Mouse (Mus musculus): ENCODE data around the gene Ermard. TPM values are rescaled to one million over a fixed set of nuclear protein-coding genes. Genes with fewer than 3 reads are reported as not detected.
"Not testable (repeated sequence)": the region's sequence is repeated elsewhere in the genome, so short reads cannot be mapped to it uniquely, and the experiment has no call there.

The Ermard gene
- polyA plus RNA-seq, 1 experiment from 2014 or later: 71.3 TPM

DNA sequence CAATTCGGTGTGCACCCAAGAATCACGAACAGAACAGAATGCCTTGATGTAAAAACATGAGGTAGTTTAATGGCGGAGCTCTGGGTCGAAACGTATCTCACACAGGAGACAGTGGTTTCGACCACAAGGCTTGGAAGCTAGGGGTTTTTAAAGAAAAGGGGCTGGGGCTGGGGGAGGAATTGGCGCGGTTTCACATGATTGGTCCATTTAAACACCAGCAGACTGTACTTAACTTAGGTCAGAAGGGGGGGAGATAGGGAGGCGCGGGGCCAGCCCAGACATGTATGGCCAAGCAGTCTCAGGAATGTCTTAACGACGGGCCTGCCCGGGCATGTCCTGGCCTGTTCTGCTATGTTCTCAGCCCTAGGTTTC is 12.8 kb downstream of the Ermard start:
- not testable (repeated sequence) for H3K9me3 ChIP-seq (ENCODE audit: control insufficient read depth, low read length); H3K4me3 ChIP-seq (replicated peaks; ENCODE audit: low read depth, low read length); H3K4me1 ChIP-seq (ENCODE audit: control insufficient read depth, insufficient read depth, low read length); H3K27ac ChIP-seq (replicated peaks; ENCODE audit: low read depth, low read length); H3K27me3 ChIP-seq (ENCODE audit: control insufficient read depth, insufficient read depth, low read length); DNase-seq; H3K4me2 ChIP-seq (ENCODE audit: low read length); H3K9ac ChIP-seq (replicated peaks; ENCODE audit: low read length); ATAC-seq (ENCODE audit: low FRiP score, low TSS enrichment)
- peaks cover 31% of the 10 kb centered on the region for H3K36me3 ChIP-seq (ENCODE audit: control insufficient read depth, insufficient read depth, low read length)
- 95% methylated on average over 12 of the region's 13 CpGs for WGBS

DNA sequence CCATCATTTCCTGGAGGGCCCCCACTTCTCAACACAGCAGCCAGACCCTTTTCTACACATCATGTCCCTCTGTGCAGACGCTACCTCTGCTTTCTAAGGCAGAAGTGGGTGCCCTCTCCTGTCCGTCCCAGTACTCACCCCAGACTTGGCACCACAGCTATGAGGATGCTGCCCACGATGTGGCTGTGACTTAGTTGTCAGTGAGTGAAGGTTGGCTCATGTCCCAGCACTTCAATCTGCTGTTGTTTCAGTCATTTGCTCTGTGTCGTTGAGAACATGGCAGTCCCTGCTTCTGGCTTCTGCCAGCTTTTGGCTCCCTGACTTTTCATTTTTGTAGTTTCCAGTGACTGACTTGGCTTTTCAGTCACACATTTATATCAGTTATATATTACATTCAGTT is 14.9 kb downstream of the Ermard start:
- Histone ChIP-seq H3K36me3 (ENCODE audit: control insufficient read depth, insufficient read depth, low read length) (peaks cover 48% of the 10 kb centered on the region), H3K9ac (replicated peaks; ENCODE audit: low read length) (no peak overlapping the region), H3K4me2 (ENCODE audit: low read length) (no peak overlapping the region), H3K4me3 (replicated peaks; ENCODE audit: low read depth, low read length) (no peak overlapping the region), H3K27ac (replicated peaks; ENCODE audit: low read depth, low read length) (no peak overlapping the region), H3K4me1 (ENCODE audit: control insufficient read depth, insufficient read depth, low read length) (no peaks in the 10 kb centered on the region), H3K9me3 (ENCODE audit: control insufficient read depth, low read length) (no peaks in the 10 kb centered on the region), H3K27me3 (ENCODE audit: control insufficient read depth, insufficient read depth, low read length) (no peaks in the 10 kb centered on the region)
- DNase-seq: no peak
- no peak for ATAC-seq (ENCODE audit: low FRiP score, low TSS enrichment)
- 92% methylated on average over 4 of the region's 4 CpGs for WGBS

DNA sequence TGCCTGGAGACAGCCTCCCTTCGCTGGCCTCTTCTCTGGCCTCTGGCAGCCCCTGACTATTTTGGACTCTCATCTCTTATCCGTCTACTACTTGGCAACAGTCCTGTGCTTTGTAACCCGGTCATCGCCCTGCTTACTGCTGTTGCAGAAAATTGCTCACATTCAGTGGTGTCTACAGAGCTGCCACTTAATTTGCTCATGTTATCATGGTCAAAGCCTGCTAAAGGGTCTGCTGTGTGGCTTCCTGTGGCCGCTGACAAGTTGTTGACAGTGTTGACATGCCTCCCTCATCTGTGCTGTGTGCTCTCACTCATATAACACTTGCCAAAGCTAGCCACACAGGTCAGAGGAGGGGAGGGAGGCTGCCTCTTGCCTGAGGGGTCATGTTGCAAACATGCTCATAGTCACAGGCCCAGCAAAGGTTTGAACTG is 17.2 kb downstream of the Ermard start:
- H3K4me3 ChIP-seq (replicated peaks; ENCODE audit: low read depth, low read length): no peak overlapping the region
- DNase-seq (no peak), ATAC-seq (ENCODE audit: low FRiP score, low TSS enrichment) (no peak)
- H3K27ac ChIP-seq (replicated peaks; ENCODE audit: low read depth, low read length): no peak overlapping the region
- H3K27me3 ChIP-seq (ENCODE audit: control insufficient read depth, insufficient read depth, low read length): no peaks in the 10 kb centered on the region
- no peak overlapping the region for H3K4me2 ChIP-seq (ENCODE audit: low read length)
- H3K36me3 ChIP-seq (ENCODE audit: control insufficient read depth, insufficient read depth, low read length): peaks cover 70% of the 10 kb centered on the region
- H3K9me3 ChIP-seq (ENCODE audit: control insufficient read depth, low read length): no peaks in the 10 kb centered on the region
- no peak overlapping the region for H3K9ac ChIP-seq (replicated peaks; ENCODE audit: low read length)
- no peaks in the 10 kb centered on the region for H3K4me1 ChIP-seq (ENCODE audit: control insufficient read depth, insufficient read depth, low read length)
- WGBS: 92% methylated on average over 5 of the region's 5 CpGs

DNA sequence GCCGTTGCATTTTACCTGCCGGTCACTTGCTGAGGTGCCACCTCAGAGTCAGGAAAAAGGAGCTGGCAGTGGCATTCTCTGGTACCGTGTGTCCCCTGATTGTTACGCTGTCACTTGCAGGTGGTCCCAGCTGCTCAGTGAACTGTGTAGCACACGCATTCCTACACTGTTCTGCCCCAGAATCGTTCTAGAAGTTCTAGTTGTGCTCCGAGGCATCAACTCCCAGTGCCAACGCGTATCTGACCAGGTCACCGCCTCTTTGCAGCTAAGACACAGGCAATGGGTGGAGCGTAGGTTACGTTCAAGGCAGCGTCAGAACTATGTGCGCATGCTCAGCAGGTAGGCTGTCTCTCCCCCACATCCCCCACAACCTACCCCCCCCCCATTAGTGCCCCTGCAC is 18.6 kb downstream of the Ermard start:
- Histone ChIP-seq H3K27me3 (ENCODE audit: control insufficient read depth, insufficient read depth, low read length) (no peaks in the 10 kb centered on the region), H3K9me3 (ENCODE audit: control insufficient read depth, low read length) (no peaks in the 10 kb centered on the region), H3K4me2 (ENCODE audit: low read length) (no peak overlapping the region), H3K4me3 (replicated peaks; ENCODE audit: low read depth, low read length) (no peak overlapping the region), H3K36me3 (ENCODE audit: control insufficient read depth, insufficient read depth, low read length) (peaks cover 80% of the 10 kb centered on the region), H3K9ac (replicated peaks; ENCODE audit: low read length) (no peak overlapping the region), H3K4me1 (ENCODE audit: control insufficient read depth, insufficient read depth, low read length) (no peaks in the 10 kb centered on the region), H3K27ac (replicated peaks; ENCODE audit: low read depth, low read length) (no peak overlapping the region)
- DNase-seq (no peak), ATAC-seq (ENCODE audit: low FRiP score, low TSS enrichment) (no peak)
- WGBS: 96% methylated on average over 14 of the region's 14 CpGs

DNA sequence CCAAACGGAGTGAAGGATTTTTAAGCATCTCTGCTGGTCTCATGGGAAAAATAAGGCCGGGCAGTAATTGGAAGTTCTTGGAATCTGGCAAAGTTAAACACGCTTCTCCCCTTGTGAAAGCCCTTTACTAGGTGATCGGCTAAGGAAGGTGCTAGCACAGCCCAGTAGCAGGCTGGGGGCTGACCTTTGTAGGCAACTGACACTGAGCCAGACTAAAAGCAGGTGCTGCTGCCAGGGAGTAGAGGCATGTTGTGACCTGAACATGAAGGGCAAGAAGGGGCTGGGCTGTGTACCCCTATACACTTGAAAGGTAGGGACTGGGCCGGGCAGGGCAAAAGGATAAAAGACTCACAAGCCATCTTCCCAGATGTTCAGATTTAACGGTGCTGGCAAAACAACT is 19.3 kb downstream of the Ermard start:
- Histone ChIP-seq H3K27me3 (ENCODE audit: control insufficient read depth, insufficient read depth, low read length) (no peaks in the 10 kb centered on the region), H3K4me3 (replicated peaks; ENCODE audit: low read depth, low read length) (no peak overlapping the region), H3K9ac (replicated peaks; ENCODE audit: low read length) (no peak overlapping the region), H3K27ac (replicated peaks; ENCODE audit: low read depth, low read length) (no peak overlapping the region), H3K36me3 (ENCODE audit: control insufficient read depth, insufficient read depth, low read length) (peaks cover 80% of the 10 kb centered on the region), H3K4me2 (ENCODE audit: low read length) (no peak overlapping the region), H3K9me3 (ENCODE audit: control insufficient read depth, low read length) (no peaks in the 10 kb centered on the region), H3K4me1 (ENCODE audit: control insufficient read depth, insufficient read depth, low read length) (no peaks in the 10 kb centered on the region)
- WGBS: 94% methylated on average over 6 of the region's 6 CpGs
- DNase-seq: no peak
- ATAC-seq (ENCODE audit: low FRiP score, low TSS enrichment): no peak

DNA sequence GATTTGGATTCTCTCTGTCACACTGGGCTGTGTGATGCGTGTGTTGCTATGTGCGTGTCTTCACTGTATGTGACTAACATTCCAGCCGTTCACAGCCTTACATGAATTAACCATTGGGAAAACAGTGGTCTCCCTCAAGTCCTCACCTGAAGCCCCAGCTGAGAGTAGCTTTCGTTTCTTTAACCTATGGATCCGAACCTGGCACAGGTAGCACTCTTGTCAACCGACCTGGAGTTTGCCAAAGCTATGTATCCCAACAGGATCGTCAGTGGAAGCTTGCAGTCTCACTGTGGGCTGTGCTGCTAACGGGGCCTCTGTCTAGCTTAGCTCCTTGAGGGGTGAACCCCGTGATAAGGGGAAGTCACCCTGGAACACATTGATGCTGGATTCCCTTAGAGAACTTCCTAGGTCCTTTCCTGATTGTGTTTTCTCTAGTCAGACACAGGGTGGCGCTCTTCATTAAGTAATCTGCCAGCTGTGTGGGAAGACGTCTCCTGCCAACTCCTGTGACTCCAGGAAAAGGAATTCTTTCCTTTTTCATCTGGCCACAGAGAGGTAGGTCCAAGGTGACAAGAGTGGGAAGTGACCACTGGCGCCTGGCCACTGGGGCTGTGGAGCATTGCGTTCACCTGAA is 24.5 kb downstream of the Ermard start:
- peak overlapping the region; percentile 71 for H3K27ac ChIP-seq (replicated peaks; ENCODE audit: low read depth, low read length)
- 0 out of 2 replicates have a peak overlapping the region, but pooled peaks have one; percentile 7 for H3K4me3 ChIP-seq (replicated peaks; ENCODE audit: low read depth, low read length)
- peak overlapping the region; percentile 24; the same call in 1 of the 2 replicates for H3K9ac ChIP-seq (replicated peaks; ENCODE audit: low read length)

DNA sequence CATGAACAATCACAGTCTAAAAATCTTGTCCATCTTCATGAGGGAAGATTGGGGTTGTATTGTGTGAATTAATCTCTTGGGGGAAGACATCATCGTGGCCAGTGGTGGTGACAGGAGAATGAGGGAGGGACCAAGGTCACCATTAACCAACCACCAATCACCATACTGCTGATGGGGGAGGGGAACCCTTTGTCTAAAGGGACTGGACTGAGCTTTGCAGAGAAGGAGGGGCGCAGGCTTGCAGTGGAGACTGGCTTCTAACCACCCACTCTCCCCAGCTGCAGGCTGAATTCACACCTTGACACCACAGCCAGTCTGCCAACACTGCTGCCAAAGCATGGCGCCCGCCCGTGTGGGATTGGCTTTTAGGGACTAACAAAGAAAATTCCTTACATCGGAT is 25.1 kb downstream of the Ermard start:
- no peaks in the 10 kb centered on the region for H3K27me3 ChIP-seq (ENCODE audit: control insufficient read depth, insufficient read depth, low read length)
- peaks cover 6% of the 10 kb centered on the region for H3K4me1 ChIP-seq (ENCODE audit: control insufficient read depth, insufficient read depth, low read length)
- H3K4me2 ChIP-seq (ENCODE audit: low read length): peak overlapping the region; percentile 51
- H3K36me3 ChIP-seq (ENCODE audit: control insufficient read depth, insufficient read depth, low read length): peaks cover 30% of the 10 kb centered on the region
- H3K4me3 ChIP-seq (replicated peaks; ENCODE audit: low read depth, low read length): 0 out of 2 replicates have a peak overlapping the region, but pooled peaks have one; percentile 7
- ATAC-seq (ENCODE audit: low FRiP score, low TSS enrichment): peak; percentile 90
- no peaks in the 10 kb centered on the region for H3K9me3 ChIP-seq (ENCODE audit: control insufficient read depth, low read length)
- H3K9ac ChIP-seq (replicated peaks; ENCODE audit: low read length): peak overlapping the region; percentile 24; the same call in 1 of the 2 replicates
- peak overlapping the region; percentile 71 for H3K27ac ChIP-seq (replicated peaks; ENCODE audit: low read depth, low read length)
- 43% methylated on average over 6 of the region's 6 CpGs for WGBS
- peak; percentile 77 for DNase-seq

More for the DNA sequence above, 24.5 kb downstream of the Ermard start:
- 41% methylated on average over 13 of the region's 13 CpGs for WGBS
- ATAC-seq (ENCODE audit: low FRiP score, low TSS enrichment) (peak; percentile 79), DNase-seq (peak; percentile 91)
- H3K27me3 ChIP-seq (ENCODE audit: control insufficient read depth, insufficient read depth, low read length): no peaks in the 10 kb centered on the region
- H3K9me3 ChIP-seq (ENCODE audit: control insufficient read depth, low read length): no peaks in the 10 kb centered on the region
- peaks cover 35% of the 10 kb centered on the region for H3K36me3 ChIP-seq (ENCODE audit: control insufficient read depth, insufficient read depth, low read length)
- peak overlapping the region; percentile 51 for H3K4me2 ChIP-seq (ENCODE audit: low read length)
- peaks cover 6% of the 10 kb centered on the region for H3K4me1 ChIP-seq (ENCODE audit: control insufficient read depth, insufficient read depth, low read length)

DNA sequence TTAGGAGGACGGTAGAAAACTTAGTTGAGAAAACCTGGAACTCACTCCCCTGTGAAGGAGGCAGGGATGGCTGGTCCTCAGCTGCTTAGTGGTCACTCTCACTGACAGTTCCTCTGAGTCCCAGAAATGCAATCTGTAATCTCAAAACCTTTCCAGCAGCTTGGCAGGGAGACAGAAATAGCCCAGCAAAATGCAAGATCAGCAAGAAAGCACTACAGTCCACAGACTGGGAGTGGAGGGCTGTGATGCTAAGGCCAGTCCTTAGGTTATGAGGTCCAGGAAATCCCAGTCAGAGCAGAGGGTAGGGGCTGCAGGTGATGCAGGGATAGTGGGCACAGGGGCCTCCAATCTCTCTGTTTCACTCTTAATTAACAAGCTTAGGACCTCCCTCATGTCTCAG is 25.9 kb downstream of the Ermard start:
- H3K4me3 ChIP-seq (replicated peaks; ENCODE audit: low read depth, low read length): no peak overlapping the region
- peaks cover 6% of the 10 kb centered on the region for H3K4me1 ChIP-seq (ENCODE audit: control insufficient read depth, insufficient read depth, low read length)
- H3K27ac ChIP-seq (replicated peaks; ENCODE audit: low read depth, low read length): no peak overlapping the region
- no peaks in the 10 kb centered on the region for H3K9me3 ChIP-seq (ENCODE audit: control insufficient read depth, low read length)
- H3K27me3 ChIP-seq (ENCODE audit: control insufficient read depth, insufficient read depth, low read length): no peaks in the 10 kb centered on the region
- no peak overlapping the region for H3K4me2 ChIP-seq (ENCODE audit: low read length)
- no peak for DNase-seq
- H3K36me3 ChIP-seq (ENCODE audit: control insufficient read depth, insufficient read depth, low read length): peaks cover 22% of the 10 kb centered on the region
- WGBS: 57% methylated on average over 1 of the region's 1 CpGs
- no peak overlapping the region for H3K9ac ChIP-seq (replicated peaks; ENCODE audit: low read length)
- ATAC-seq (ENCODE audit: low FRiP score, low TSS enrichment): no peak

DNA sequence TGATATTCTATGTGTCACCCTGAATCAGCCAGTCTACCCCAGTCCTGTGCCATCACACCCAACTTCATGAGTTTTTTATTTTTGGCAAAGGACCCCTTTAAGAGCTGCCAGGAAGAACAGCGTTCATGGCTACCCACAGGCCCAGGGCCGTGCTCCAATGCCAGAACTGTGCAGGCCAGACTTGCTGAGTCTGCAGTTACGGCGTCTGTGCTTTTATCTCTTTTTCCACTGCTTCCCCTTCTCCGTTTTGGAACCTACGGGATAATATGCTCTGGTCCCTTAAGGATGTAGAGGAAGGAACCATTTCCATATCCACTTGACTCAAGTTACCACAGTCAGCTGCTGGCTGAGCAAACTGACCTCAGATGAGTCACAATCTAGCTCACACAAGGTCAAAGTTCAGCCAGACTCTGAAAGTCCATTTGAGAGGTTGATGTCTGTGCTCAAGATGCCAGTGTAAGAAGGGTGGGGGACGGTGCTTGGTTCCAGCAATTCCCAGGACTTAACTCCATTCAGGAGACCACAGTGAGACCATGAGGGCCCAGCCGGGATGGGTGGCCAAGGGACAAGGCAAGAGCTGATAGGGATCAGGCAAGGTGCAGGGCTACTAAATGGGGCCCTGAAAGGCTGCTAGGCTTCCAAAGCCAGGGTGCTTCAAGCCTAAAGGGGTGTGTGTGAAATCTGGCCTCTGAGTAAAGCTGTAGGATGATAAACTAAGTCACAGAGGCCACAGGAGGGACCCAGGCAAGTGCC is 27.2 kb downstream of the Ermard start:
- Histone ChIP-seq H3K36me3 (ENCODE audit: control insufficient read depth, insufficient read depth, low read length) (peaks cover 10% of the 10 kb centered on the region; the same call in 1 of the 2 replicates), H3K9me3 (ENCODE audit: control insufficient read depth, low read length) (no peaks in the 10 kb centered on the region), H3K4me3 (replicated peaks; ENCODE audit: low read depth, low read length) (no peak overlapping the region), H3K9ac (replicated peaks; ENCODE audit: low read length) (no peak overlapping the region), H3K4me1 (ENCODE audit: control insufficient read depth, insufficient read depth, low read length) (peaks cover 6% of the 10 kb centered on the region), H3K4me2 (ENCODE audit: low read length) (no peak overlapping the region), H3K27me3 (ENCODE audit: control insufficient read depth, insufficient read depth, low read length) (no peaks in the 10 kb centered on the region), H3K27ac (replicated peaks; ENCODE audit: low read depth, low read length) (no peak overlapping the region)
- ATAC-seq (ENCODE audit: low FRiP score, low TSS enrichment): no peak
- no peak for DNase-seq
- WGBS: 80% methylated on average over 8 of the region's 8 CpGs

All from midbrain, embryonic 14.5 days (tissue).